ENCODE assay signal across 1 mouse cellular context in the genomic region with DNA sequence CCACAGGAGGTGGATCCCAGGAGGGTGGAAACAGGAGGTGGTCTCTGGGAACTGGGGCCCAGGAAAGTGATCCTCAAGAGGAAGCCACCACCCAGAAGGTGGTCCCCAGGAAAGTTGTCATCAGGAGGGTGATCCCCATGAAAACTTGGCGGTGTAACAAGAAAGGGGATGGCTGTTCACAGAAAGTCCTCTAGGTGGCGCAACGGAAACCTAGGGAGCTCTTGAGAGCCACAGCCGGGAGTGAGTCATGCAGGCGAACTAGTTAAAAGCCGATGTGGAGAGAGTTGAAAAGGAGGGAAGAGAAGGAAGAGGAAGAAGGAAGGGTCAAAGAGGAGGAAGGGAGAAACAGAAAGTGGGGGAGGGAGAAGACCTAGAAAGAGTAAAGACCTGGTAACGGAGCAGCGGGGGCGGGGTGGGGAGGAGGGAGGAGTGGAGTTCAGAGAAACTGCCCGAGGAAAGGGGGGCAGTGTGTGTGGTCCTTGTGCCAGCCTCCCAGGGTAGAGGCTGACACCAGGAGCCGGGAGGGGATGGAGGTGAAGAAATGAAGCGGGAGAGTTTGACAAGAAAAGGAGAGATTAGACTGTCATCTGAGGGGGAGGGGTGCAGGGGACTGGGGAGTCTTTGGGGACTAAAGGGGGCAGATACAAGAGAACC.
TF ChIP-seq lines count a peak whose summit lies in the region.

No protein-coding gene starts in this region.

TF ChIP-seq in MEL, 35 proteins besides CTCF, POLR2A, EP300 and RAD21 (continued from another document):
- TF ChIP-seq MAX (IDR thresholded peaks at IDR 0.05; ENCODE audit: low read length) (peak; percentile 17; the same call in 1 of the 2 replicates), CHD2 (IDR thresholded peaks at IDR 0.05; ENCODE audit: low read length) (peak; percentile 42; the same call in 1 of the 2 replicates), ZC3H11A (IDR thresholded peaks at IDR 0.05; ENCODE audit: low read depth, low read length) (peak; percentile 55), JUND (IDR thresholded peaks at IDR 0.05; ENCODE audit: low read depth, low read length) (peak; percentile 90; the same call in 1 of the 2 replicates), CHD1 (IDR thresholded peaks at IDR 0.05; ENCODE audit: low read depth, low read length) (0 out of 2 replicates have a peak, but pooled peaks have one; percentile 43), RCOR1 (IDR thresholded peaks at IDR 0.05; ENCODE audit: low read depth, low read length) (peak; percentile 54; the same call in 1 of the 2 replicates), MAZ (IDR thresholded peaks at IDR 0.05; ENCODE audit: low read depth, low read length) (peak; percentile 90), E2F4 (IDR thresholded peaks at IDR 0.05; ENCODE audit: borderline replicate concordance, low read depth, low read length) (0 out of 2 replicates have a peak, but pooled peaks have one; percentile 25), ZNF384 (IDR thresholded peaks at IDR 0.05; ENCODE audit: low read depth, low read length) (no peak), SMC3 (IDR thresholded peaks at IDR 0.05; ENCODE audit: low read depth, low read length) (peak; percentile 70)
